Mouse (Mus musculus) retina, adult 2 months (tissue): Measurements from ENCODE around the gene Col15a1.

Source experiments
- DNase-seq: peaks from one replicate; pipeline ENCODE4 v3.0.0-alpha.2; 2012; ENCODE audit warnings: low read depth, low spot score

The Col15a1 gene

DNA sequence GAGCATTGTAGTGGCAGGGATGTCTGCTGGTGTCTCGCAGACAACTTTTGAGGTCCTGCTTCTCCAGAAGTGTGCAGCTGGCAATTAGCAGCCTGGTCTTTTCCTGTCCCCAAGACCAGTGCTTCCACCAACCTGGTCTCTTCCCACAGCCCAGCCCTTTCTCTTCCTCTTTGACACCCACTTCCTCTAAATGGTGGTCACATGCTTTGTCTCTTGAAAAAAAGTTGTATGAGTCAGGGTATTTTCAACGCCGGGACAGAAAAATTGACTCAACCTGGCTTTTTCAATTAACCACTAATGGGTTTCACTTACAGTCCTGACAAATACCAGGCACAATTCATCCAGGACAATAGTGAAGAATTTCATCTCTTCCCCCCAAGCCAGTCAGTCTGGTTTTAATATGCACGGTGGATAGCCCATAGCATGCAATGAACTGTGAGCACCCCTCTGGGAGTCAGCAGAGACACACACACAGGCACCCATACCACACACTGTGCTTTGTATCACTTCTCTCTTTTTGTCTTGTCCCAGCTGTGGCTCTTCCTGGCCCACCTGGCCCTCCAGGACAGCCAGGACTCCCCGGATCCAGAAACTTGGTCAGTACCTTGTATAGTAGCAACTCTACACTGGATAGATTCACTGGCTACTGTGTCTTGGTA is 95.5 kb downstream of the Col15a1 start:
- DNase-seq = no peak

DNA sequence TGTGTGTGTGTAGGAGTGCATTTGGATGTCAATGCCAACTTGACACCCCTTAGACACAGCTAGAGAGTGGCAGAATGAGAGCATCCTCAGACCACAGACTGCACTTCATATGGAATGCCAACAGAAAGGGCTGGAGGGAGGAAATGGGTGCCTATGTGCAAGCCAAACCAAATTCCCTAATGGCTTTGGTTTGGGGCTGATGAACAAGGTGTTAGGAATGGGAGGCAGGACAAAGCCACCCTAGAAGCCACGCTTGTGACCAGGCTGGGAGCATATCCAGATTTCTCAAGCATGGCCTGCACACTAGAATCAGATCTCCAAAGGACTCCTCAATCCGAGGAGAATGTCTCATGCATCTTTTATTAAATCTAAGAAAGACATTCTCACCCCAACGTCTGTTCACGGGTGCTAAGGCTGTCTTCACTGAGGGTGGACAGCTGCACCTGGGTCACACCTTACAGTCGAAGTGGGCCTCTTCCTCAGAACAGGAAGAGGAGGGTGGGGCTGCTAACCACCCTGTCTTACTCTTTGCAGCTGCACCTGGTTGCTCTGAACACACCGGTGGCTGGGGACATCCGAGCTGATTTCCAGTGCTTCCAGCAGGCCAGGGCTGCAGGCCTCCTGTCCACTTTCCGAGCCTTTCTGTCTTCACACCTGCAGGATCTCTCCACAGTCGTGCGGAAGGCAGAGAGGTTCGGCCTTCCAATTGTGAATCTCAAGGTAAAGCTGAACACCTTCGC is 102.1 kb downstream of the Col15a1 start:
- no peak for DNase-seq

- DNase-seq = no peak
These were observed 102.9 kb downstream of the Col15a1 start for GRCm38 (mm10) chr4:47310812-47311211.

DNA sequence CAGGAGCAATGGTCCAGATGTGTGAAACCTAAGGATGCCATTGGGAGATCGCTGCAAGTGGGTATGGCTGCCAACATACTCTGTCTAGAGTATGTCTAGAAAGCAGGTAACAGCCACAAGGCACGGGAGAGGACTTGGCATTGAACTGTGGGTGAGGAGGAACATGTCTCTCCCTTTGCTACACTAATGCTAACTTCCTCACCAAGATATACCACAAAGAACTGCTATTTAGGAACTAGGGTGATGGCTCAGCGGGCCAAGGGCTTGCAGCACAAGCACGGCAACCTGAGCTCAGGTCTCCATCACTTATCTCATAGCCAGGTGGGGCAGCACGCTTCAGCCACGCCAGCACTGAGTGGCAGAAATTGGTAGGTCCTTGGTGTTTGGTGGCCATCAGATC is 103.5 kb downstream of the Col15a1 start:
- no peak for DNase-seq

DNA sequence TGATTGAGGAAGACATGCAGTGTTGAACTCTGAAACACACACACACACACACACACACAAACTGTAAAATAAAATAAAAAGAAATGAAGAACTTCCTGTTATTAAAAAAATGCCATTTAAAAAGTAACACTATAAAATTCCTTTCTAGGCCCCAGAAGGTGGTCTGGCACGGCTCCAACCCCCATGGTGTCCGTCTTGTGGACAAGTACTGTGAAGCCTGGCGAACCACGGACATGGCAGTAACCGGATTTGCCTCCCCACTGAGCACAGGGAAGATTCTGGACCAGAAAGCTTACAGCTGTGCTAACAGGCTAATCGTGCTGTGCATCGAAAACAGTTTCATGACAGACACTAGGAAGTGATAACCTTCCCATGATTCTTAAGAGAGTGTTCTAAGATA is 104.0 kb downstream of the Col15a1 start:
- DNase-seq = no peak

DNA sequence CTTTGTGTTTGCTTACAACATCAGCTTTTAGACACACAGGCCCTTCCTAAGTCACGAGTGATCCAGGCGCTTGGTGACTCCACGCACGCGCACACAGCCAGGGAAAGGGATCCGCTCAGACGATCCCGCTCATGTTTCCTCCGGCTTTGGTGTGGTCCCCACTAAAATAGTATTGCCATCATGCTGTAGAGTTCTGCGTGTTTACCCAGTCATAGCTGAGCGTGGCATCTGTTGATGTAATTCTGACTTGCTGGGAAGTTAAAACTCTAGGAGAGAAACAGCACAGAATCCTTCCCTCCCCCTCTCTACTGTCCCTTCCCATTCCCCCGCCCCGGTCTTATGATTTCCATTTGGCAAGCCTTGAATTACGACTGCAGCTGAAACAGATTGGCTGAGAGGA is 104.7 kb downstream of the Col15a1 start:
- no peak for DNase-seq

DNA sequence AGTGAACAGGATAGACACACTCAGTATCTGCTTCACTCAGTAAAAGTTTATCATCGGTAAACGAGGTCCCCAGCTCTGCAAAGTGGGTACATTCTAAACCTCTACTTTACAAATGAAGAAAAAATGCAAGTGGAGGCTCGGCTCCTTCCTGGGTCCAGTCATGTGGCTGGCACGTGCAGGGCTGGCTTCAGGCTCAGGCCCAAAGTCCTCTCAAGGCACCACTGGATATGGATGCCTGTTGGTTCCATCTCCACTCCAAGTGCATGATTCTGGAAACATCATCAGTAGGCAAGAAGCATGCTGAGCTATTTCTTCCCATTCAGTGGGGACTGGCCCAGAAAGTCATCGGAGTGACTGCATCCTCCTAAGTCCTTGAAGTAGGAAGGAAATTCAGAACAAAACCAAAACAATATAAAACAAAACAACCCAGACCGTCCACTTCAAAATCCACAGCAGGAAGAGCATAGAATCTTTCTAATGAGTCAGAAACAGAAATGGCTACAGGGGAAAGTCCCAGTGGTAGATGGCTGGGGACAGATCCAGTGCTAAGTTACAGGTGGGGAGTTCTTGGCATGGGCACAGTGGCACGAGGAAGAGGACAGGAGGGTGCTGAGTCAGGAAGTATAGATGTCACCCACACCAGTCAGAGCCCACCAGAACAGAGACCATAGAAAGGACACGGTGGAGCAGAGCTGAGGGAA is 105.9 kb downstream of the Col15a1 start:
- no peak for DNase-seq

DNA sequence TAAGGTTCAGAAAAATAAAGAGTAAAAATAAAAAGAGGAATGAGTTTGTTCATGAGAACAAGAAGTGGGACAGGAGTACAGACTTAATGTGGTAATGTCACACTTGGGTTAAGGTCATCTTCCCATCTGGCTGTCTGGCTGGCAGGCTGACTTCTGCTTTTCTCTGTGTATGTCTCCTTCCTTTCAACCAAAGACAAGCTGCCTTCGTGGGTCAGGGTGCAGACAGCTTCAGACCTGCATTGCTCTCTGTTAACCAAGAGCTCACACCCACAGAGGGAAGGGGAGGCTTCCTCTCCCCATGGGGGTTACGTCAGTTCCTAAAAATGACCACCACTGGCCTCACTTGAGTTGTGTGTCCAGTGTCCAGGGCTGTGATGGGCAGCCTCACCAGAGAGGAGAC is 107.5 kb downstream of the Col15a1 start:
- no peak for DNase-seq

- no peak for DNase-seq
These were observed 108.5 kb downstream of the Col15a1 start for GRCm38 (mm10) chr4:47316432-47316831.

DNA sequence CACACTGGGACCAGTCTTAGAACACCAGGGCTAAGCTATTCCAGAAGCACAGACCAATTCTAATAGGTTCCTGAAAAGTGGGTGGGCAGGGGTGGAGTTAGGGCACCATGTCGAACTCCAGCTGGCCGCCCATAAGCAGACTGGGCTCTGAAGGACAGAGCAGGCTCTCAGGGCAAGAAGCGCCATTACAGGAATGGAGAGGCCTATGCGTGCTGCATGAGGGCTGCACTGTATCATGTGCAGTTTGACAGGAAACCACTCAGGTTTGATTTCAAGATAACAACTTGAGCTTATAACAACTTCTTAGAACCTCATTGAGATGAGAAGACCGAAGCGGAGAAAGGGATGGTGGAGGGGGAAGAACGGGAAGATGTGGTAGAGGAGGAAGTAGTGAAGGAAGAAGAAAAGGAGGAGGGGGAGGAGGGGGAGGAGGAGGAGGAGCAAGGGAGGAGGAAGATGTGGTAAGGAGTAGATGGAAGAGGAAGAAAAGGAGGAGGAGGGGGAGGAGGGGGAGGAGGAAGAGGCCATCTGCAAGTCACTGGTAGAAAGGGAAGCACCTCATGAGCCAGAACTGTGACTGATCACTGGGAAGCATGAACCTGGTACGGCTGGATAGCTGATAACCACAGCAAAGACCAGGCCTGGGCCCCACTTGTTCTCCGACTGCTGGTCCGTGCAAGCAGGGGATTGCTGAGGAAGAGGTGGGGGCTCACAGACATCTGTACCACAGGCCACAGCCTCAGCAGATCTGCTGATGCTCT is 111.8 kb downstream of the Col15a1 start:
- no peak for DNase-seq

DNA sequence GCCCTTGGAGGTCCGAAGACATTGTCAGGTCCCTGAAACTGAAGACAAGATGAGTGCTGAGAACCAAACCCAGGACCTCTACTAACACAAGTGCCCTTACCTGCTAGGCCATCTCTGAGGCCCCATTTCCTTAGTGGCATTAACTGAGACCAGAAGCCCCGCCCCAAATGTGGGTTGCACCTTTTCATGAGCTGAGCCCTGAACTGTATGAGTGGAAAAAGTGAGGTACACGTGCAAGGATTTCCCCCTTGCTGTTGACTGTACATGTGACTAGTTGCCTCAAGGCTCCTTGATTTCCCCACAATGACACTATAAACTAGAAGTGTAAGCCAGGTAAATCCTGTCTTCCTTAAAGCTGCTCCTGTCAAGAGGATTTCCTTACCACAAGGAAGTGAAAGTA is 114.4 kb downstream of the Col15a1 start:
- DNase-seq = no peak

DNA sequence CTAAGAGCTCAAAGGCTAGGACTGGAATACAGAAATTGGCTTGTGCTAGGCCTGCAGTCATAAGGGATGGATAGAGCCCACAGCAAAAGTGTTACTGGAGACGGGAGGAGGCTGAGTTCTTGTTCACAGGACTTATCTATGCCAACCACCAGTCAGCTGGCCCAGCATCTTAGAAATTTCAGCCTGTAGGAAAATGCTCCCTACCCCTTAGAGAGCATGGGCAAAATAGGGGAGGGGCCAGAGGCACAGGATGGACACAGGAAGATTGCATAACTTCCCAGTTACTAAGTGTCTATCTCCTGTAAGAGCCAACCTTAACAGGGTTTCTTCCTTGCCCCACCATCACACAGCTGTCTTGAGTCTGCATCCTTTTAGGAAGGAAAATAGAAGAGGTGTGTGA is 116.2 kb downstream of the Col15a1 start:
- DNase-seq = no peak

GRCm38 (mm10) chr4:47327782-47328181 is 119.8 kb downstream of the Col15a1 start:
- DNase-seq = no peak

DNA sequence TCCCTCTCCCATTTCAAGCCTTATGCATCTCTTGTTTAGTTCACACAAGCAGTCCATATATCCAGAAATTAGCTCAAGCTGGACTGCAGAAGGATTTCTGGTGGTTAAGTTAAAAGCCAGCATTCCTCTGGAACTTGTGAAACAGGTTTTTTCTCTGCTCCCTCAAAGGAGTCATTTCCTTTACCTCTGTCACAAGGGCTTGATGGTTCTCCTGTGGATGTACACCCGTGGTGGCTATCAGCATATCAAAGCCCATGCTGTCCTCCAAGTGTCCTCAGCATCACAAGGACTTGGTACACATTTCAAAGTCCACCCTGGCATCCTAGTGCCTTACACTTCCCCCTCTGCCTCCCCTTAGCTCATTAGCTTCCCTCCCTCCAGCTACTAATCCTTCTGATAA is 121.3 kb downstream of the Col15a1 start:
- DNase-seq = no peak

DNA sequence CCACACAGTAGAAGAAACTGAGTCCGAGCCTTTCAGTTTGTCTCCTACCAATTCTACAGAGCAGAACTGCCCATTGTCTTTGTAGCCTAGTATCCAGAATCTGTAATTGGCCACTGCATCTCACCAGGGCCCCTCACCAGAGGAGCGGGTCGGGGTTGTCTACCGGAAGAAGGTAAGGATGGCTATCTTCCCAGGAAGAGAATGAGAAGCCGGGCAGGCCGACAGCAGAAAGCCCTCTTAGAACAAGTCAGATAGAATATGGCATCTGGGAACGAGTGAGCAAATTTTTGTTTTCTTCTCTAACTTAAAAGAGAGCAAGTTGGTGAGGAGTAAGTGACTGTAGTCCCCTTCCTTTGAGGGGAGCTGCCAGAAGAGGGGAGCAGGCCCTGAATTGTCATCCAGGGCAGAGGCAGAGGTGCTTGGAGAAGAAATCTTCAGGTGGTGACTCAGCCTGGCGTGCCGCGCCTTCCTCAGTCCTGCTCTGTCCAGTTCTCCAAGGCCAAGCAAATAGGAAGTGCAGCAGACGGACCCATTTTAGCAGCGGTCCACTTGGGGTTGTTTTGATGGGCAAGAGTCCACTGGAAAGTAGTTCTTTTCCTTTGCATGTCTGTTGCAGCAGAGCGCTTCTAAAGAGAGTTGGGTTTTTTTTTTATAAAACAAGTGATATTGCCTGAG is 122.6 kb downstream of the Col15a1 start:
- no peak for DNase-seq

DNA sequence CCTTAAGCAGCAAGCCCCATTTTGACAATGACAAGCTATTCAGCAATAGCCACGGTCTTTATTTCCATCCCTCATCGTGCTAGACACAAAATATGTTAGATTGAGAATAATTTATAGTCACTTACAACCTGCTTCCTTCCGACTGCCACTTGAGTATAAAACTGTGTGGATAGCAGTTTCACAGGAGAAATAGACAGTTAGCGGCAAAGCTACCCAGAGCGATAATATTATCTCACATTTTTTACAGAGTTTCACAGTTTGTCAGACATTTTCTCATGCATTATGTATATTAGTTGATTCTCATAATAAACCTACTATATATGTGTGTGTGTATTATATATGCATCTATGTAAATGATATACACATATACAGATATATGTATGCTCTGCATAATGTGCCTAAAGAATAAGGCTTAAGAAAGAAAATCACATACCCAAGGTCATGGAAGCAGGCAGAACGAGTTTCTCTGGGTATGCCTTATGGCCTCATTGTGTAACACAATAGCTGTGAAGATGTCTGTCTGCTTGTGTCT is 124.9 kb downstream of the Col15a1 start:
- DNase-seq = no peak

DNA sequence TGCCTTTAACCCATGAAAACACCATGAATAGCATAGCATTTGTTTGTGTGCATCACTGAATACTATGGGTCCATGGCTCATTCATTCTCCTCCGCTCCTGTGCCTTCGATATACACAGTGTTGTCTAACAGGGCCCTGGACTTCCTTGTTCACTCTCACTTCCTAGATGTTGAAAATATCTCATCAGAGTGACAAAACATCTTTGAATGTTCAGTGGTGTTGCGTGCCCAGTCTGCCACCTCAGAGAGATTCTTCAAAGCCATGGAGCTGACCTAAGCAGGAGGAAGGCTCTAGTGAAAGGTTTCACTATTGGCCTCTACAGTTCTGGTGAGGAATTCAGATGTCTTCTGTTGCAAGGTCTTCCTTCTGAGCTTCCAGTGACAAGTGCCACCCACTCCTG is 125.6 kb downstream of the Col15a1 start:
- DNase-seq = no peak

- DNase-seq = no peak
These were observed 129.1 kb downstream of the Col15a1 start for GRCm38 (mm10) chr4:47336941-47337600.

DNA sequence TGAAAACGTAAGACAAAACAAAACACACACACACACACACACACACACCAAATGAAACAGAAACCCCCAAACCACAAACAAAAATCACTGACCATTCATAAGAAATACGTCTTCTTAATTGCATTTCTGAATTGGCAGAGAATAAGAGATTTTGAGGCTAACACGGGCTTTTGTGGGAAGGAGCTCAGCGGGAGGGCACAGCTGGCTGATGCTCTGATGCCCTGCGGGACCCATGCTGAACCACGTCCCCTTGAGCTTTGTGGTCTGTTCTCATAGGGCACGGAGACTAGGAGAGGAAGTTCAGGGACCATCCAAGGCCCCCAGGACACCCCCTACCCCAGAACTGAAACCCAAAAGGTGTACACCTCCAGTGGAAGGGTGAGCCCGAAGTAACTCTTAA is 134.7 kb downstream of the Col15a1 start:
- no peak for DNase-seq

GRCm38 (mm10) chr4:47347022-47347421 is 139.1 kb downstream of the Col15a1 start:
- no peak for DNase-seq

- DNase-seq = no peak
These were observed 141.8 kb downstream of the Col15a1 start for GRCm38 (mm10) chr4:47349759-47350158.
